Mouse (Mus musculus) brain, adult 2 months (tissue): ENCODE measurements around the gene Ptprh.

Experiments used
- DNase-seq: peaks from one replicate; pipeline ENCODE4 v3.0.0; 2011; ENCODE audit warnings: low read depth, low spot score

Gene Ptprh

GRCm38 (mm10) chr7:4523205-4524130, 80.4 kb downstream of the Ptprh start:
- no peak for DNase-seq

DNA sequence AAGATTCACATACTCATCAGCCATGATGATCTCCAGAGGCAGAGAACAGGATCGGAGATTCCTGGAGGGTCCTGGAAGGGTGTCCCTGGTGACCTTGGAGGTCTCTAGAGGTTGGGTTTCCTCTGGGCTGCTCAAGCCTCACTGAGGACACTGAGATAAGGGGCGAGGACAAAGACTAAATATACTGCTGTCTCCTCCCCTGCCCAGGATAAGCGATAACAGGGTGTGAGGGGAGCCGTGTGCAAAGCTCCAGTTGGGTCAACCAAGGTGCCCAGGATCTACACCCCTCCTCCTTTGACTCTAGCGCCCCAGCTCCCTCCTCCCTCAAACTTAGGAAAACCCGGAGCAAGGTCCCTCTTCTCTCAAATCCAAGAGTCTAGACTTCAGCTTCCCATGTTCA, 81.5 kb downstream of the Ptprh start:
- DNase-seq = no peak

DNA sequence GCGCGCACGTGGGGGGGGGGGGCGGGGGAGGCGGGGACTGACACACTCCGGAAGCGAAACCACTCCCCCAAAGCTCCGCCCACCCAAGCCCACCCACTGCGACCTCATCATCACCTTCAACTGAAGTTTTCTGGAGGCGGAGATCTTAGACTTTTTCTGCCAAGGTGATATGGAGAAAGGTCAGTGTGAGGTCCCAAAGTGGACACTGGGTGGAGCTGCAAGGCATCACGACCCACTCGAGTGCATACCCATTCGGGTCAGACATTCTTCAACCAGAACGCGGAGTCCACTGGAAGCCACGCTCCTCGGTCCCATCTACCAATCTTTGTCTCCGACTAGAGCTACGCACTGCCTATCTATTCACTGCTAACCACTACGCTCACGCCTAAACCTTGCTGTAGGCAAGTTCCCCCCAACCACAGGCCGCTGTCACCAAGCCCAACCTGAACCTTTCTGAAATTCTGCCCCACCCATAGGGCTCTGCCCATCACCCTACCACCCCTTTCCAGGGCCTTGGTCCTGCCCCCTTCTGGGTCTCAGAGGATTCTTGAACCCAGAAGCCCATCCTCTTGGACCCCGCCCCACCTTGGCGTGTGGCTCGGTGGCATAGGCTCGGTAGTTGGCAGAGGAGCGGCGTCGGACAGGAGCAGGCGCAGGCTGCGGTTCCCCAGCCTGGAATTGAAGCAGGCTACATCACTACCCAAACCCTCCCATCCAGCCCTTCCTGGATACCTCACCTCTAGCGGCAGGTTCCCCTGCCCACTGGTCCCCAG, 82.4 kb downstream of the Ptprh start:
- DNase-seq = no peak

GRCm38 (mm10) chr7:4518487-4518886, 85.4 kb downstream of the Ptprh start:
- DNase-seq = no peak

DNA sequence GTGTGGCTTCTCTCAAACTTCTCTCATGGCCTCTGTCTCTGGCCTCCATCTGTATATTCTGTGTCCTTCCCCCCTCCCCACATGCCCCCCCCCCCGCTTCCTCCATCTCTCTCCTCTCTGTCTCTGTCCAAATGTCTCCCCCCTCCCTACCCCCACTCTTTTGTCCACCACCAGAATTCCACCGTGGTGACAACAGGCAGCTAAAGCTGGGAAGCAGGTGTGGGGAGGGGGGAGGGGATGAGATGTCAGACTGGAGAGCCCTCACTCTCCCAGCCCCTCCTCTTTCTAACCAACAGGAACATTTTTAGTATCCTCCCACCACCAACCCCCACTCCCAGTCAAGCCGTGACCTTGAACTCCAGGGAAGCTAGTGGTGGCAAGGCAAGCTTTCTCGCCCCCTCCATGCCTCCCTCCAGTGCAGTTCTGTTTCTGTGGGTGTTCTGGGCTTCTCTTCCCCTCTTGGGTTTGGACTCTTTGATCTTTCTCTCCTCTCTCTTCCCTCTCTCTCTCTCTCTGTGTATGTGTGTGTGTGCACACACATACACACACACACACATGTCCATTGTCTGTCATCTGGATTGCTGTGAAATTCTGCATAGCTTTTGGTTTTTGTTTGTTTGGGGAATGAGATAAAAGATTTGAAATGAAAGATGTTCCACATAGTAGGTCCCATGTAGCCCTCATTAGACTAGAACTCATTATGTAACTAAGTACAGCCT, 87.3 kb downstream of the Ptprh start, which contains the start of gene Tnnt1:
Gene Tnnt1 (minus strand): TSS at position 51 of the 719 bp plus-strand sequence.
- DNase-seq = no peak

DNA sequence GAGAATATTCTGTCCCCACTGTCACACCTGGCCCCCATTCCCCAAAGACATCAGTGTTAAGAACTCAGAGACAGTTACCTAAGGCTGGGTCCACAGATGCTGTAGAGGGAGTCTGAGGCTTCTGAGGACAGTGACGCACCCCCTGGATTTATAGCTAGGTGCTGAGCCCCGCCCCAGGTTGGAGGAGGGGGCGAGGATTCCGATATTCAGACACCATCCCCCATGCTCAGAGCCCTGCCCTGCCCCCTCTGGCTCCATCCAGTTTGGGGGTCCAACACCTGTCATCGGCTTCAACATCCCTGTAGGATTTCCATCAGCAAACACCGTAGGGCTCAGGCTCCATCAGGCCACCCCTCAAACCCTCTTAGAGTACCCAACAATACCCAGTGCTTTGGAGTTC, 88.0 kb downstream of the Ptprh start:
- DNase-seq = no peak

- no peak for DNase-seq
These were observed 89.8 kb downstream of the Ptprh start for GRCm38 (mm10) chr7:4513829-4514712.

- DNase-seq = peak; percentile 55
These were observed 90.6 kb downstream of the Ptprh start for GRCm38 (mm10) chr7:4513236-4513635.

DNA sequence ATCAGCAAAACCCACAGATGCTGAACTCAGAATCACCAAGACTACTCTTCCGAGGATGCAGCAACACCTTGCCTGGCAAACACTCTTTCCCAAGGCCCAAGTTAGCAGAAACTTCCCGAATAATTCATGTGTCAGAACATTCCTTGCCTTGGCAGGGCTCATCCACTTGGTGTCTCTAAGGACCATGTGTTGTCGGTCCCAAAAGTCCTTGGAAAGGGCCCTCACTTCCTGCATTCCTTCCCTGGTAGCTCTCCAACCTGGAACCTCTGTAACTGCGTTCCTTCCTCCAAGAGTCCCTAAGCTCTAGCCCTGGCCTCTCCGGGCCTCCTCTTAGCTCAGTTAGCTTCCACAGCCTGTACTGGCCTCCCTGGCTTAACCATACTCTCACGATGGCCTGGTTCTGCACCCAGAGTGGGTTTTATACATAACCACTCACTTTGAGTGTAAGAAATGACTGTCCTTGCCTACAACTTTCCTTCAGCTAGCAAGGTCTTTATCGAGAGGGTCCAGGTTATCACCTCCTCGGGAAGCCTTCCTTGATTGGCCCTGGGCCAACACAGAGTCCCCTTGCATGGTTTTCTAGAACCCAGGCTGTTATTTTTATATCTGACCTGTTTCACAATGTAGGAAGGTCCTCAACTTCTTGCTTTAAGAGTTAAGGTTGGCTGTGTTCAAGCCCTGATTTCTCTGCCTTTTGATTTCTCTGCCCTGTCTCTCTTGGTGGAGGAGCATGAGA, 92.2 kb downstream of the Ptprh start:
- DNase-seq = no peak

GRCm38 (mm10) chr7:4509863-4510608, 93.8 kb downstream of the Ptprh start:
- peak; percentile 69 for DNase-seq

DNA sequence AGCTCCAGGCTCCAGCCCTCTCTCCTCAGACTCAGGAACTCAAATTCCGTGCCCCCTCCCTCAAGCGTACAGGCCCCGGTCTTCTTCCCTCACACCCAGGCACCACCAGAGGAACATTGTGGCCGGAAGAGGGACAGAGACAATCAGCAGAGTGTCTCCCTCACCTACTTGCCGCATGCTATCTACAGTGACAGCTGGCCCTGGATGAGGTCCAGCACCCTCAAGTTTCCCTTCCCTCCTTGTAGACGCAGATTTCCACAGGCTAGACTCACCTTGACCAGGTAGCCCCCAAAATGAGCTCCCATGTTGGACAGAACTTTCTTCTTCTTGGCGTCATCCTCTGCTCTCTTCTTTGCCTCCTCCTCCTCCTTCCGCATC, 95.1 kb downstream of the Ptprh start:
- no peak for DNase-seq

GRCm38 (mm10) chr7:4508062-4508738, 95.6 kb downstream of the Ptprh start:
- DNase-seq = peak; percentile 77

GRCm38 (mm10) chr7:4507220-4507619, 96.6 kb downstream of the Ptprh start:
- DNase-seq = no peak

DNA sequence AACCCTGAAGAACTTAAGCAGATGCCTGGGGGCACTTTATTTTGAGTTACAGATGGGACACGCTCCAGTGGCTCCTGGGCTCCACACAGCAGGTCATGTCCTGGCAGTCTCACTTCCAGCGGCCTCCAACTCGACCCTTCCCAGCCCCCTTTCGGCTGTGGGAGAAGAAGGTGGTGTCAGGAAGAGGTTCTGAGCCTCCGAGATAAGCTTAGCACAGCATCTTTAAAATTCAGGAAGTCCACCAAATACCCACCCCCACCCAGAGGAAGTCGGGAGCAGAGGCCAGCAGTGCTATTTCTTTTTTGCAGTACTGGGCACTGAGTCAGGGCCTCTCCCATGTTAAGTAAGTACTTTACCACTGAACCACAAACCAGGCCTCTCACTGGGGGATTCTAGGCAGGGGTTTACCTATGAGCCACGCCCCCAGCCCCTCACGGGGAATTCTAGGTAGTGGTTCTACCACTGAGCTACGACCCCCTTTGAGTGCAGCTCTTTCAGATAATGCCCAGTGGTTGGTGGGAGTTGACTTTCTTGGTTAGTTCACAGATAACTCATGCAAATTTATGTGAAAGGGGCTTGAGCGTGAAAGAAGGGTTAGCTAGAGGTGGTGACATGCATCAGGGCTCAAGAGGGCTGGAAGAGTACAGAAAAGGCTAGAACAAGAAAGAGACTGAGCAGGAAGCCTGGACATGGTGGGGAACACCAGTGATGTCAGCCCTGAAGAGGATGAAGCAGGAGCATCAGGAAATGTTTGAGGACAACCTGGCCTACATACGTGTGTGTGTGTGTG, 99.0 kb downstream of the Ptprh start:
- DNase-seq = no peak

GRCm38 (mm10) chr7:4503858-4504257, 100.0 kb downstream of the Ptprh start:
- DNase-seq = no peak

DNA sequence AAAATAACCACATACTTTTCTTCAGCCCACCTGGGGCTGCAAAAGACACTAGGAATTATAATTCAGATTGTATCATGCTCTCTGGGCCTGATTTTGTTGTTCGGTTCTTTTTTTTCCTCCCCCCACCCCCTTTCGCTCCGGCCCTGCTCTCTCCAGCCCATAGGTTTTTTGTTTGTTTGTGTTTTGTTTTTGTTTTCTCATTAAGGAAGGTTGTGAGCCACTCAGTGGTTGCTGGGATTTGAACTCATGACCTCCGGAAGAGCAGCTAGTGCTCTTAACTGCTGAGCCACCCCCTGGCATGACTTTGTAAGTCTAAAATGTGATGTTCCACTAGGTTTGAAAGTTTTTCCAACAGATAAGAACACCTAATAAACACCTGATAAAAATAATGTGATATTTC, 100.7 kb downstream of the Ptprh start:
- no peak for DNase-seq

GRCm38 (mm10) chr7:4502421-4503090, 101.3 kb downstream of the Ptprh start:
- peak; percentile 96 for DNase-seq
